Mouse (Mus musculus) heart, postnatal 0 days (tissue): ENCODE measurements at regions not wholly inside any gene's neighbourhood (a gene's known extent, or its start where the extent isn't known, plus 50 kb on each side); places are given as distances from the start of the nearest gene placed in this dataset.

Experiments
- CTCF ChIP-seq: IDR thresholded peaks from 2 replicates; pipeline ENCODE4 v1.5.1; 2016; ENCODE audit warnings: antibody characterized with exemption, control low read depth, low read depth
- EP300 ChIP-seq: IDR thresholded peaks from 2 replicates; pipeline ENCODE4 v1.6.1; 2016; ENCODE audit warnings: antibody characterized with exemption, low read depth

- no peak for TF ChIP-seq CTCF
- TF ChIP-seq EP300 = no peak
Measured at GRCm38 (mm10) chr13:72345647-72346133, 282.9 kb upstream of the Irx2 start.
